13 mouse cellular contexts compared by ENCODE assay signal in the genomic region with DNA sequence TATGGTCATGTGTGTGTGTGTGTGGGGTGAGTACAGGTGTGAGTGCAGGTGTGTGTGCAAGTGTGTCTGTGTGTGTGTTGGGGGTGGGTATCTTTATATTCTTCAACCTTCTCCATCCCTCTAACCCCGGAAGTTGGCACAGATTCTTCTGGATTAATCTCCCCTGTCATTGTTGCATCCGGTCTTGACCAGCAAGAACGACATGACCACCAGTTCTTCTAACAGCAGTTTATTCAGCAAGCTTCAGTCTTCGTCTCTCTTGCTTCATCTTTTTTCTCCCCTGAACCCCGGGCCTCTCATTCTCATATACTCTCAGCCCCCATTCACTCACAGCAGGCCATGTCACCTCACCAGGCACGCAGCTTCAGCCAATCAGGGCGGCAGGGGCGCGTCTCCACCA. TPM values are rescaled to one million over a fixed set of nuclear protein-coding genes. Genes with fewer than 3 reads are reported as not detected.
"Had no signal": no experiment of that assay in that cellular context is flagged by ENCODE, and none has a peak within 500 bp of the region (broad histone marks: within the 10 kb centered on the region; RNA-seq: fewer than 3 reads in every experiment).

No protein-coding gene starts in this region.

- DNase-seq: retina, postnatal 1 day; right cerebral cortex, adult 18-20 months; right cerebral cortex, postnatal 14 days; right cerebral cortex, postnatal 25 days; right cerebral cortex, postnatal 4 days; spleen, adult 18-20 months; thymus, adult 18-20 months; thymus, adult 2 months; thymus, postnatal 14 days; thymus, postnatal 25 days; thymus, postnatal 36 days; thymus, postnatal 4 days had no signal

RNA-seq across cellular contexts. Expression of gene Gm7168, which starts 17.8 kb away (rescaled TPM):
- total RNA-seq: neutrophil, adult 5-6 weeks had no signal
